Comparison of ENCODE assay signal across 22 mouse cellular contexts in genomic region chr11:36700951-36701350, GRCm38 (mm10).
DNase-seq lines count a peak whose midpoint lies in the region; ATAC-seq and TF ChIP-seq lines count a peak whose summit lies in the region.
"Had no signal": no experiment of that assay in that cellular context is flagged by ENCODE, and none has a peak within 500 bp of the region (broad histone marks: within the 10 kb centered on the region; RNA-seq: fewer than 3 reads in every experiment).

No protein-coding gene starts in this region.

- no peak overlapping the region for H3K27ac ChIP-seq in forebrain, embryonic 10.5 days
- H3K27ac ChIP-seq in forebrain, embryonic 15.5 days (replicated peaks): no peak overlapping the region
- no peak overlapping the region for H3K27ac ChIP-seq in midbrain, embryonic 11.5 days (ENCODE audit: low read depth, low read length)
- H3K27ac ChIP-seq in midbrain, embryonic 10.5 days (replicated peaks): no peak overlapping the region
- no peak overlapping the region for H3K27ac ChIP-seq in forebrain, postnatal 0 days (ENCODE audit: low read depth, low read length)
- H3K27ac ChIP-seq: hindbrain, embryonic 14.5 days; hindbrain, postnatal 0 days had no signal

- no peak overlapping the region for H3K4me3 ChIP-seq in forebrain, embryonic 10.5 days
- H3K4me3 ChIP-seq in forebrain, embryonic 15.5 days: no peak overlapping the region
- no peak overlapping the region for H3K4me3 ChIP-seq in midbrain, embryonic 11.5 days (ENCODE audit: low read depth, low read length)
- H3K4me3 ChIP-seq in midbrain, embryonic 10.5 days: no peak overlapping the region
- no peak overlapping the region for H3K4me3 ChIP-seq in forebrain, postnatal 0 days (ENCODE audit: low read depth, low read length)

- no peak overlapping the region for H3K4me2 ChIP-seq in forebrain, embryonic 15.5 days (replicated peaks)
- H3K4me2 ChIP-seq in midbrain, embryonic 11.5 days: no peak overlapping the region
- no peak overlapping the region for H3K4me2 ChIP-seq in forebrain, postnatal 0 days (ENCODE audit: low read depth)
- H3K4me2 ChIP-seq: heart, embryonic 11.5 days; hindbrain, embryonic 14.5 days had no signal

- ATAC-seq in forebrain, embryonic 15.5 days (replicated peaks): no peak
- ATAC-seq in midbrain, embryonic 11.5 days (ENCODE audit: low FRiP score): no peak
- peak; percentile 43 for ATAC-seq in forebrain, postnatal 0 days
- ATAC-seq: CD4-positive, CD25-positive, alpha-beta regulatory T cell, adult 4 months; hindbrain, postnatal 0 days; inflammation-experienced regulatory T-cells, adult 6 months; intestine, embryonic 16.5 days had no signal

- no peaks in the 10 kb centered on the region for H3K36me3 ChIP-seq in forebrain, embryonic 10.5 days (replicated peaks)
- no peaks in the 10 kb centered on the region for H3K36me3 ChIP-seq in forebrain, embryonic 15.5 days
- no peaks in the 10 kb centered on the region for H3K36me3 ChIP-seq in midbrain, embryonic 11.5 days (ENCODE audit: control insufficient read depth, insufficient read depth, low read length)
- H3K36me3 ChIP-seq in midbrain, embryonic 10.5 days: no peaks in the 10 kb centered on the region
- no peaks in the 10 kb centered on the region for H3K36me3 ChIP-seq in forebrain, postnatal 0 days (ENCODE audit: insufficient read depth)

- H3K9me3 ChIP-seq in forebrain, embryonic 10.5 days: no peaks in the 10 kb centered on the region
- H3K9me3 ChIP-seq in forebrain, embryonic 15.5 days: no peaks in the 10 kb centered on the region
- no peaks in the 10 kb centered on the region for H3K9me3 ChIP-seq in midbrain, embryonic 11.5 days (ENCODE audit: control insufficient read depth, low read length)
- no peaks in the 10 kb centered on the region for H3K9me3 ChIP-seq in midbrain, embryonic 10.5 days (replicated peaks)
- H3K9me3 ChIP-seq in forebrain, postnatal 0 days (ENCODE audit: low read length): no peaks in the 10 kb centered on the region

- DNase-seq in forebrain, embryonic 10.5 days (ENCODE audit: extremely low spot score, low spot score): peak; percentile 36
- DNase-seq in heart, adult 11 months: peak; percentile 70
- no peak for DNase-seq in heart, adult 18-20 months
- peak; percentile 82 for DNase-seq in midbrain, embryonic 11.5 days (ENCODE audit: low spot score, missing footprints)
- DNase-seq in midbrain, embryonic 10.5 days (ENCODE audit: low spot score): no peak
- no peak for DNase-seq in forebrain, postnatal 0 days
- DNase-seq in c-Kit-positive CD71-positive TER-119-positive erythroid progenitor cells, embryonic 14.5 days (ENCODE audit: low spot score): no peak
- DNase-seq: adrenal gland, adult 2 months; adrenal gland, postnatal 14 days; cerebellum, adult 11-12 months; cerebellum, adult 8-10 months; cerebellum, postnatal 10 days; cerebellum, postnatal 36 days; gastrocnemius, postnatal 25 days; kidney, adult 18-20 months had no signal

- 65% methylated on average over 3 of the region's 3 CpGs for WGBS in forebrain, embryonic 10.5 days
- WGBS in forebrain, embryonic 15.5 days: 33% methylated on average over 3 of the region's 3 CpGs
- WGBS in midbrain, embryonic 11.5 days: 84% methylated on average over 3 of the region's 3 CpGs
- 87% methylated on average over 3 of the region's 3 CpGs for WGBS in midbrain, embryonic 10.5 days
- 41% methylated on average over 3 of the region's 3 CpGs for WGBS in forebrain, postnatal 0 days

- TF ChIP-seq CTCF in forebrain, postnatal 0 days (IDR thresholded peaks at IDR 0.05; ENCODE audit: low read depth): no peak

- no peak overlapping the region for H3K9ac ChIP-seq in forebrain, embryonic 15.5 days (replicated peaks)
- no peak overlapping the region for H3K9ac ChIP-seq in midbrain, embryonic 11.5 days (ENCODE audit: low read length)
- no peak overlapping the region for H3K9ac ChIP-seq in forebrain, postnatal 0 days
- H3K9ac ChIP-seq: hindbrain, embryonic 14.5 days had no signal

- peaks cover 49% of the 10 kb centered on the region for H3K4me1 ChIP-seq in forebrain, embryonic 10.5 days
- peaks cover 36% of the 10 kb centered on the region for H3K4me1 ChIP-seq in forebrain, embryonic 15.5 days
- peaks cover 24% of the 10 kb centered on the region; the same call in 1 of the 2 replicates for H3K4me1 ChIP-seq in midbrain, embryonic 11.5 days (ENCODE audit: control insufficient read depth, insufficient read depth, low read length)
- H3K4me1 ChIP-seq in midbrain, embryonic 10.5 days: peaks cover 33% of the 10 kb centered on the region
- 0 out of 2 replicates have a peak, but pooled peaks cover 10% of the 10 kb centered on the region for H3K4me1 ChIP-seq in forebrain, postnatal 0 days (ENCODE audit: insufficient read depth)

- no peaks in the 10 kb centered on the region; the same call in 1 of the 2 replicates for H3K27me3 ChIP-seq in forebrain, embryonic 10.5 days (ENCODE audit: poor library complexity, severe bottlenecking)
- H3K27me3 ChIP-seq in forebrain, embryonic 15.5 days: no peaks in the 10 kb centered on the region
- H3K27me3 ChIP-seq in midbrain, embryonic 11.5 days (ENCODE audit: control insufficient read depth, insufficient read depth, low read length): no peaks in the 10 kb centered on the region
- no peaks in the 10 kb centered on the region for H3K27me3 ChIP-seq in midbrain, embryonic 10.5 days (ENCODE audit: low read depth, poor library complexity, severe bottlenecking)
- H3K27me3 ChIP-seq in forebrain, postnatal 0 days (ENCODE audit: insufficient read depth, low read length): no peaks in the 10 kb centered on the region

Comparison
In these comparisons a context has a peak if more than half of its experiments do, and no peak if none do; other contexts are left out.
1. DNase-seq: peak in forebrain, embryonic 10.5 days (single experiment), heart, adult 11 months (single experiment) and midbrain, embryonic 11.5 days (single experiment); none in heart, adult 18-20 months (0 of 2), midbrain, embryonic 10.5 days (single experiment), forebrain, postnatal 0 days (single experiment) and c-Kit-positive CD71-positive TER-119-positive erythroid progenitor cells, embryonic 14.5 days (single experiment).